8 mouse cellular contexts compared by ENCODE assay signal in genomic region chr2:43722446-43723103, GRCm38 (mm10). TPM values are rescaled to one million over a fixed set of nuclear protein-coding genes. Genes with fewer than 3 reads are reported as not detected.
DNase-seq lines count a peak whose midpoint lies in the region; ATAC-seq and TF ChIP-seq lines count a peak whose summit lies in the region.

No protein-coding gene starts in this region.

- WGBS in kidney, adult 2 months: 17% methylated on average over 14 of the region's 14 CpGs
- WGBS in limb, embryonic 10.5 days: 23% methylated on average over 14 of the region's 14 CpGs
- 19% methylated on average over 14 of the region's 14 CpGs for WGBS in midbrain, embryonic 12.5 days

- TF ChIP-seq POLR2A in kidney, adult 2 months (IDR thresholded peaks at IDR 0.05; ENCODE audit: low read depth, low read length): no peak

- H3K9ac ChIP-seq in midbrain, embryonic 12.5 days (replicated peaks): peak overlapping the region; percentile 39; the same call in 1 of the 2 replicates

- ATAC-seq in midbrain, embryonic 12.5 days (ENCODE audit: low FRiP score, low read depth): peak; percentile 93

- no peaks in the 10 kb centered on the region for H3K27me3 ChIP-seq in kidney, adult 2 months (replicated peaks; ENCODE audit: control insufficient read depth, insufficient read depth, low read length)
- peaks cover 21% of the 10 kb centered on the region for H3K27me3 ChIP-seq in limb, embryonic 10.5 days (ENCODE audit: low read depth, poor library complexity, severe bottlenecking)
- H3K27me3 ChIP-seq in midbrain, embryonic 12.5 days: no peaks in the 10 kb centered on the region

- H3K4me3 ChIP-seq in kidney, adult 2 months (ENCODE audit: insufficient read depth, low read depth, low read length): no peak overlapping the region
- H3K4me3 ChIP-seq in limb, embryonic 10.5 days: peak overlapping the region; percentile 34
- H3K4me3 ChIP-seq in midbrain, embryonic 12.5 days: 0 out of 2 replicates have a peak overlapping the region, but pooled peaks have one; percentile 17

- H3K27ac ChIP-seq in kidney, adult 2 months (ENCODE audit: insufficient read depth, low read depth, low read length): no peak overlapping the region
- H3K27ac ChIP-seq in limb, embryonic 10.5 days: no peak overlapping the region
- no peak overlapping the region for H3K27ac ChIP-seq in midbrain, embryonic 12.5 days (replicated peaks)

- no peaks in the 10 kb centered on the region for H3K36me3 ChIP-seq in kidney, adult 2 months (ENCODE audit: control insufficient read depth, insufficient read depth, low read length)
- H3K36me3 ChIP-seq in limb, embryonic 10.5 days: no peaks in the 10 kb centered on the region
- H3K36me3 ChIP-seq in midbrain, embryonic 12.5 days: no peaks in the 10 kb centered on the region

- H3K4me1 ChIP-seq in kidney, adult 2 months (ENCODE audit: control insufficient read depth, insufficient read depth, low read length): no peaks in the 10 kb centered on the region
- no peaks in the 10 kb centered on the region for H3K4me1 ChIP-seq in limb, embryonic 10.5 days
- peaks cover 5% of the 10 kb centered on the region; the same call in 1 of the 2 replicates for H3K4me1 ChIP-seq in midbrain, embryonic 12.5 days

- peak; percentile 64 for TF ChIP-seq CTCF in kidney, adult 2 months (conservative IDR thresholded peaks at IDR 0.05; ENCODE audit: insufficient read depth, insufficient read length, low read depth, low read length)

- peak; percentile 35 to 37 for DNase-seq in urinary bladder, adult 18-20 months (ENCODE audit: low spot score in 2 of 2)
- no peak for DNase-seq in urinary bladder, postnatal 10 days (ENCODE audit: low spot score)
- DNase-seq in embryo, embryonic 9.5 days (ENCODE audit: extremely low spot score): peak; percentile 70
- DNase-seq in heart, adult 8-10 months (ENCODE audit: low spot score): peak; percentile 48
- DNase-seq in kidney, adult 2 months: peak; percentile 66
- peak; percentile 79 for DNase-seq in limb, embryonic 10.5 days (ENCODE audit: low spot score)
- DNase-seq in skeletal muscle tissue, adult 2 months (ENCODE audit: low read depth, low spot score): peak; percentile 50

- H3K9me3 ChIP-seq in limb, embryonic 10.5 days (replicated peaks): no peaks in the 10 kb centered on the region
- no peaks in the 10 kb centered on the region for H3K9me3 ChIP-seq in midbrain, embryonic 12.5 days

- H3K4me2 ChIP-seq in midbrain, embryonic 12.5 days (replicated peaks): peak overlapping the region; percentile 50

RNA-seq across cellular contexts. Expression of gene Arhgap15, which starts 26.0 kb away (rescaled TPM):
- 1 to 10 TPM in 2 of 4 experiments, under 1 TPM in 2; 0.41 to 1.1 (median 0.89) TPM for total RNA-seq in heart, adult 8-10 months (2022)
- 0.77 and 1.7 TPM in 2 replicates for polyA plus RNA-seq in kidney, adult 2 months (2012; rRNA removed)
- polyA plus RNA-seq in limb, embryonic 10.5 days (2016; fragmentation: Nextera tagmentation; extraction: Ambion mirVana): 0.20 and 0.23 TPM in 2 replicates
- polyA plus RNA-seq in midbrain, embryonic 12.5 days (2016; fragmentation: Nextera tagmentation; extraction: Ambion mirVana): 0.30 and 0.32 TPM in 2 replicates
